Mouse (Mus musculus) CH12.LX (cell line): ENCODE results near the gene Il5. TPM values are rescaled to one million over a fixed set of nuclear protein-coding genes. Genes with fewer than 3 reads are reported as not detected.

Experiments used
- DNase-seq: peaks from one replicate; pipeline ENCODE4 v3.0.0-alpha.2; 2013; ENCODE audit errors: extremely low read depth
- H3K27ac ChIP-seq: 2 replicates; pipeline ENCODE4 v1.5.1; 2012; ENCODE audit warnings: low read depth, mild to moderate bottlenecking, control low read depth, moderate library complexity; ENCODE audit not compliant: insufficient read depth
- H3K27me3 ChIP-seq: replicated peaks from 2 replicates; pipeline ENCODE3; 2012; ENCODE audit warnings: inconsistent platforms
- H3K36me3 ChIP-seq, 2 experiments: replicated peaks in 1 of 2; 2 replicates each; pipeline versions ENCODE3 to v1.6.1; 2012; ENCODE audit warnings: inconsistent platforms in 1 of 2, low read length in 1 of 2, mild to moderate bottlenecking in 1 of 2, mixed read lengths in 1 of 2, moderate library complexity in 1 of 2; ENCODE audit not compliant: control insufficient read depth in 1 of 2, insufficient read depth in 1 of 2
- H3K4me1 ChIP-seq, 2 experiments: 2 replicates each; pipeline ENCODE4 v1.6.1; 2012; ENCODE audit warnings: inconsistent platforms in 1 of 2, moderate library complexity in 1 of 2; ENCODE audit not compliant: insufficient read depth in 2 of 2, control insufficient read depth in 1 of 2
- H3K4me2 ChIP-seq: 2 replicates; pipeline ENCODE4 v1.6.1; 2012; ENCODE audit warnings: low read depth, mild to moderate bottlenecking, control low read depth; ENCODE audit not compliant: poor library complexity, insufficient read depth, severe bottlenecking
- H3K4me3 ChIP-seq, 3 experiments: fragments of 150-350 bp in 1 of 3; sonication (generic) in 1 of 3; replicated peaks in 1 of 3; 2 replicates each; pipeline versions ENCODE3 to v1.5.1; 2011 to 2012; ENCODE audit warnings: low read depth in 2 of 3, low read length in 2 of 3, mild to moderate bottlenecking in 2 of 3, moderate library complexity in 2 of 3, control low read depth in 1 of 3, improper control_type of control experiment in 1 of 3, inconsistent platforms in 1 of 3, mixed read lengths in 1 of 3; ENCODE audit not compliant: poor library complexity in 1 of 3
- H3K79me2 ChIP-seq: replicated peaks from 2 replicates; pipeline ENCODE4 v1.6.1; 2012; ENCODE audit warnings: mild to moderate bottlenecking, moderate library complexity; ENCODE audit not compliant: control insufficient read depth, poor library complexity, insufficient read depth, severe bottlenecking; ENCODE audit errors: extremely low read depth
- H3K9ac ChIP-seq: 2 replicates; pipeline ENCODE4 v1.6.1; 2012; ENCODE audit warnings: low read depth, mild to moderate bottlenecking, control low read depth, moderate library complexity; ENCODE audit not compliant: insufficient read depth
- H3K9me3 ChIP-seq: replicated peaks from 2 replicates; pipeline ENCODE3; 2012; ENCODE audit warnings: low read length, inconsistent platforms, mixed read lengths
- BHLHE40 ChIP-seq: IDR thresholded peaks from 2 replicates; pipeline ENCODE4 v1.6.1; 2011; ENCODE audit warnings: mild to moderate bottlenecking, low read depth, low read length, improper control_type of control experiment
- CHD1 ChIP-seq: IDR thresholded peaks from 2 replicates; pipeline ENCODE4 v1.6.1; 2012; ENCODE audit warnings: low read depth, low read length, improper control_type of control experiment, inconsistent platforms
- EP300 ChIP-seq: IDR thresholded peaks from 2 replicates; pipeline ENCODE4 v1.6.1; 2011; ENCODE audit warnings: low read length, improper control_type of control experiment
- MAX ChIP-seq: IDR thresholded peaks from 2 replicates; pipeline ENCODE4 v1.6.1; 2011; ENCODE audit warnings: low read length, improper control_type of control experiment
- MAZ ChIP-seq: IDR thresholded peaks from 2 replicates; pipeline ENCODE4 v1.6.1; 2012; ENCODE audit warnings: low read depth, mild to moderate bottlenecking, inconsistent platforms, low read length, improper control_type of control experiment, moderate library complexity
- MEF2A ChIP-seq: IDR thresholded peaks from 2 replicates; pipeline ENCODE4 v1.6.1; 2014; ENCODE audit warnings: low read depth, mild to moderate bottlenecking, inconsistent platforms, low read length, improper control_type of control experiment, borderline replicate concordance
- NELFE ChIP-seq: IDR thresholded peaks from 2 replicates; pipeline ENCODE4 v1.6.1; 2011; ENCODE audit warnings: low read depth, low read length, improper control_type of control experiment
- NRF1 ChIP-seq: IDR thresholded peaks from 2 replicates; pipeline ENCODE4 v1.6.1; 2014; ENCODE audit warnings: low read depth, mild to moderate bottlenecking, inconsistent platforms, low read length, improper control_type of control experiment, moderate library complexity
- RCOR1 ChIP-seq: conservative IDR thresholded peaks from 2 replicates; pipeline ENCODE4 v1.6.1; 2012; ENCODE audit warnings: low read depth, mild to moderate bottlenecking, inconsistent platforms, low read length, improper control_type of control experiment
- TBP ChIP-seq: conservative IDR thresholded peaks from 2 replicates; pipeline ENCODE4 v1.6.1; 2011; ENCODE audit warnings: low read depth, low read length, improper control_type of control experiment
- UBTF ChIP-seq: IDR thresholded peaks from 2 replicates; pipeline ENCODE4 v1.6.1; 2012; ENCODE audit warnings: low read depth, mild to moderate bottlenecking, inconsistent platforms, low read length, improper control_type of control experiment, moderate library complexity
- USF1 ChIP-seq: IDR thresholded peaks from 2 replicates; pipeline ENCODE4 v1.6.1; 2014; ENCODE audit warnings: low read depth, mild to moderate bottlenecking, inconsistent platforms, low read length, improper control_type of control experiment
- USF2 ChIP-seq: conservative IDR thresholded peaks from 2 replicates; pipeline ENCODE4 v1.6.1; 2011; ENCODE audit warnings: low read depth, low read length, improper control_type of control experiment
- ZC3H11A ChIP-seq: IDR thresholded peaks from 2 replicates; pipeline ENCODE4 v1.6.1; 2012; ENCODE audit warnings: low read depth, mild to moderate bottlenecking, inconsistent platforms, low read length, improper control_type of control experiment
- ZKSCAN1 ChIP-seq: IDR thresholded peaks from 2 replicates; pipeline ENCODE4 v1.6.1; 2012; ENCODE audit warnings: low read depth, inconsistent platforms, low read length, improper control_type of control experiment, borderline replicate concordance
- ZNF384 ChIP-seq: IDR thresholded peaks from 2 replicates; pipeline ENCODE4 v1.6.1; 2012; ENCODE audit warnings: low read depth, low read length, improper control_type of control experiment, inconsistent platforms
- dilution Hi-C: fragments of 300-500 bp; cut with MboI; formaldehyde crosslinking; loops from 2 replicates; pipeline ENCODE4 v1.14.3; 2020; ENCODE audit warnings: low sequenced_read_pairs; ENCODE audit not compliant: extremely low pct_unique_long_range_greater_than_20kb, extremely low pct_ligation_motif_present
- in situ Hi-C: fragments of 300-500 bp; cut with MboI; formaldehyde crosslinking; loops from 3 replicates; pipeline ENCODE4 v1.14.3; 2019; ENCODE audit warnings: low sequenced_read_pairs, low pct_ligation_motif_present, low pct_unique_long_range_greater_than_20kb, mixed read lengths
- polyA plus RNA-seq: library from polyadenylated mRNA; unstranded; fragments of >175 nt; gene quantifications from 2 replicates; pipeline ENCODE4 v1.2.1, GENCODE M21; 2012; ENCODE audit warnings: low read depth; ENCODE audit not compliant: insufficient read length
- total RNA-seq, 2 experiments: library from RNA; depleted of rRNA; stranded (reverse); fragments of 300-350 nt in 1 of 2; fragments of >200 nt in 1 of 2; gene quantifications; 2 replicates each; pipeline ENCODE4 v1.2.3; 2012 to 2014

Gene Il5
- total and polyA plus RNA-seq, 3 experiments = not detected

GRCm38 (mm10) chr11:53707718-53708009, 12.9 kb upstream of the Il5 start:
- DNase-seq = no peak
- in situ Hi-C loops = no loop called here
- Histone ChIP-seq H3K4me3 (peak overlapping the region; percentile 61 to 97 (median 89)), H3K27ac (no peak overlapping the region), H3K4me2 (peak overlapping the region; percentile 99), H3K9me3 (no peaks in the 10 kb centered on the region), H3K4me1 (peaks cover 5 to 39% of the 10 kb centered on the region in 2 experiments; a peak in 3 of 4 replicates), H3K27me3 (no peaks in the 10 kb centered on the region), H3K9ac (peak overlapping the region; percentile 97), H3K79me2 (peaks cover 18% of the 10 kb centered on the region), H3K36me3 (peaks cover 11 to 26% of the 10 kb centered on the region in 2 experiments)
- dilution Hi-C loops = no loop called here
- TF ChIP-seq USF2 (peak; percentile 92), BHLHE40 (peak; percentile 86), NRF1 (no peak), MEF2A (no peak), TBP (no peak), USF1 (peak; percentile 89)

- Histone ChIP-seq H3K79me2 (no peaks in the 10 kb centered on the region), H3K27ac (no peak overlapping the region), H3K36me3 (no peaks in the 10 kb centered on the region), H3K4me1 (peaks cover 5 to 9% of the 10 kb centered on the region in 2 experiments; a peak in 3 of 4 replicates), H3K4me3 (no peak overlapping the region), H3K9me3 (no peaks in the 10 kb centered on the region), H3K4me2 (no peak overlapping the region), H3K9ac (no peak overlapping the region), H3K27me3 (peaks cover 6% of the 10 kb centered on the region)
- dilution Hi-C loops = no loop called here
- no peak for DNase-seq
- in situ Hi-C loops = no loop called here
- no peak for TF ChIP-seq RCOR1
- no peak for TF ChIP-seq BHLHE40
- no peak for TF ChIP-seq NELFE
- TF ChIP-seq USF2 = no peak
- TF ChIP-seq ZKSCAN1 = no peak
- no peak for TF ChIP-seq CHD1
- no peak for TF ChIP-seq UBTF
- TF ChIP-seq EP300 = no peak
- no peak for TF ChIP-seq ZC3H11A
- TF ChIP-seq ZNF384 = no peak
- TF ChIP-seq MAZ = no peak
- no peak for TF ChIP-seq MAX
Measured at GRCm38 (mm10) chr11:53719701-53720100, 893 bp upstream of the Il5 start.
